Mouse (Mus musculus): Measurements from ENCODE around the gene Bud31.
"Not testable (repeated sequence)": the region's sequence is repeated elsewhere in the genome, so short reads cannot be mapped to it uniquely, and the experiment has no call there.

Bud31 gene

GRCm38 (mm10) chr5:145139571-145140519 lies at the start of gene Bud31, which contains the start of gene Pdap1:
Bud31 (plus strand) TSS chr5:145140362.
Pdap1 (minus strand) TSS chr5:145140238.
- peak; percentile 90 for DNase-seq (ENCODE audit: low read depth, low spot score)

GRCm38 (mm10) chr5:145096195-145096594 lies 44.0 kb upstream of the Bud31 start:
- no peak for DNase-seq (ENCODE audit: low read depth, low spot score)

DNA sequence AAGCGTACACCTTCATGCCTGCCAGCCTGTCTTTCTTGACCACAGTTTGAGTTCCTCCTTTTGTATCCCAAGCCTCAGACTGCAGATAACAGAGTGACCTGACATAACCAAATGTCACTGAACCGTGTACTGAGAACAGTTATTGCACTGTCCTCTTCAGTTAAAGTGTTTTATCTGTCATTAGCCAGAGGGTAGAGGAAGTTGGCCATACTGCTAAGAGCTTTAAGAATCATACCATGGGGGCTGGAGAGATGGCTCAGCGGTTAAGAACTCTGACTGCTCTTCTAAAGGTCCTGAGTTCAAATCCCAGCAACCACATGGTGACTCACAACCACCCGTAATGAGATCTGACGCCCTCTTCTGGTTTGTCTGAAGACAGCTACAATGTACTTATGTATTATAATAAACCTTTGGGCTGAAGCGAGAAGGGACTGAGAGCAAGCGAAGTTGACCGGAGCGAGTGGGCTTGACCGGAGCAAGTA lies 41.8 kb upstream of the Bud31 start:
- DNase-seq (ENCODE audit: low read depth, low spot score) = no peak

DNA sequence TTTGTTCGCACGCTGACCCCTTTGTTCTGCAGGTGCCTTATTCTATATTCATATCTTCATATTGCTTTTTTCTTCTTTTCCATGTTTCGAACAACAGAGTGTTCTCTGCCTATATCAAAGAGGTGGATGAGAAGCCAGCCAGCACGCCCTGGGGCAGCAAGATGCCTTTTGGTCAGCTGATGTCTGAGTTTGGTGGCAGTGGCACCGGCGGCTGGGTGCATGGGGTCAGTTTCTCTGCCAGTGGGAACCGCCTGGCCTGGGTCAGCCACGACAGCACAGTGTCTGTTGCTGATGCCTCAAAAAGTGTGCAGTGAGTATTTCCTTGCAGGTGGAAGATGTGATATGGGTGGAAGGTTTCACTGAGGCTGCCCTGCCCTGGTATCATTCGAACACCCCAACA lies 39.2 kb upstream of the Bud31 start:
- DNase-seq (ENCODE audit: low read depth, low spot score) = no peak

GRCm38 (mm10) chr5:145101451-145101850 lies 38.7 kb upstream of the Bud31 start:
- DNase-seq (ENCODE audit: low read depth, low spot score) = not testable (repeated sequence)

- DNase-seq (ENCODE audit: low read depth, low spot score) = no peak
Measured at GRCm38 (mm10) chr5:145102706-145103105, 37.5 kb upstream of the Bud31 start.

- no peak for DNase-seq (ENCODE audit: low read depth, low spot score)
Measured at GRCm38 (mm10) chr5:145104328-145104727, 35.8 kb upstream of the Bud31 start.

GRCm38 (mm10) chr5:145105694-145106275 lies 34.4 kb upstream of the Bud31 start:
- DNase-seq (ENCODE audit: low read depth, low spot score) = no peak

GRCm38 (mm10) chr5:145110401-145110800 lies 29.8 kb upstream of the Bud31 start:
- no peak for DNase-seq (ENCODE audit: low read depth, low spot score)

GRCm38 (mm10) chr5:145112566-145112965 lies 27.6 kb upstream of the Bud31 start:
- DNase-seq (ENCODE audit: low read depth, low spot score) = no peak

- DNase-seq (ENCODE audit: low read depth, low spot score) = no peak
Measured at GRCm38 (mm10) chr5:145113416-145113815, 26.7 kb upstream of the Bud31 start.

DNA sequence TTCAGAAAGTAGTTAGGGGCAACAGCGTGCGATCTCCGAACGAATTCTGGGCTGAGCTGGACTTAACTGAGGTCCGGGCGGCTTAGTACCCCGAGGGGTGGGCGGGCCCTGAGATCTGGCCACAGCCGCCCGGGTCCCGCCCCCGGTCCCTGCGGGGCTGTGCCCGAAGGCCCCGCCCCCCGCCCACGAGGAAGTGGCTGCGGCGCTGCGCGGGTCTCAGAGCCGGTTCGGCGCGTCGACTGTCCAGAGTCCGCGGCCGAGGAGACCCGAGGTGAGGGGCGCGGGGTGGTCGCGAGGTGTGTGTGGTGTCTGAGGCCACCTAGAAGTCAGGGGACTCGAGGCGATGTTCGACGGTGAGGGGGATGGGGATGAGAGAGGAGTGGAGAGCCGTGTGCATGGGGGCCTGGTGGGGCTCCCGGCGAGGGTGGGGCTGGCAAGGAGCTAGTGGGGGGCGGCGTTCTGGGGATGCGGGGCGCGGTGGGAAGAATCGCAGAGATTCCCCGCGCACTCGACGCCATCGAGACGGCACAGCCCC lies 26.0 kb upstream of the Bud31 start, which contains the start of gene Arpc1b:
TSS of gene Arpc1b (plus strand) at position 145 of the 535 bp plus-strand sequence.
- DNase-seq (ENCODE audit: low read depth, low spot score) = peak; percentile 28

GRCm38 (mm10) chr5:145114606-145115473 lies 25.3 kb upstream of the Bud31 start:
- no peak for DNase-seq (ENCODE audit: low read depth, low spot score)

DNA sequence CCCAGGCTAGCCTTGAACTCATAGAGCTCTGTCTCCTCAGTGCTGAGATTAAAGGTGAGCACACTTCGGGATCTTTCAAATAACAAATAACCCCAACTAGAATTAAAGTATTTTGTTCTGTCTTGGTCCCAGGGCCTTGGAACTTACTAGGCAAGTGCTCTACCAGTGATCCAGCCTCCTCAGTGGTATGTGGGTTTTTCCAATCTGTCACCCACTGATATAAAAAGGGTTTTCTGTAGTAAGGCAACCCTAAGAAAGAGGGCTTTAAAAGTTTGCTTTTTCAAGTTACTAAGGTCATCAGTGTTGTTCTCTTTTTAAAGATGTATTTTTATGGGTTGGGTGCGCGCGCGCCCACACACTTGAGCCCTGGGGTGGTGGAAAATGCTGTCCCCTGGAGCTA lies 24.4 kb upstream of the Bud31 start:
- no peak for DNase-seq (ENCODE audit: low read depth, low spot score)

GRCm38 (mm10) chr5:145116316-145116715 lies 23.8 kb upstream of the Bud31 start:
- no peak for DNase-seq (ENCODE audit: low read depth, low spot score)

- peak; percentile 66 for DNase-seq (ENCODE audit: low read depth, low spot score)
Measured at GRCm38 (mm10) chr5:145116916-145117315, 23.2 kb upstream of the Bud31 start.

GRCm38 (mm10) chr5:145118005-145118404 lies 22.2 kb upstream of the Bud31 start:
- no peak for DNase-seq (ENCODE audit: low read depth, low spot score)

- no peak for DNase-seq (ENCODE audit: low read depth, low spot score)
Measured at GRCm38 (mm10) chr5:145118461-145118860, 21.7 kb upstream of the Bud31 start.

DNA sequence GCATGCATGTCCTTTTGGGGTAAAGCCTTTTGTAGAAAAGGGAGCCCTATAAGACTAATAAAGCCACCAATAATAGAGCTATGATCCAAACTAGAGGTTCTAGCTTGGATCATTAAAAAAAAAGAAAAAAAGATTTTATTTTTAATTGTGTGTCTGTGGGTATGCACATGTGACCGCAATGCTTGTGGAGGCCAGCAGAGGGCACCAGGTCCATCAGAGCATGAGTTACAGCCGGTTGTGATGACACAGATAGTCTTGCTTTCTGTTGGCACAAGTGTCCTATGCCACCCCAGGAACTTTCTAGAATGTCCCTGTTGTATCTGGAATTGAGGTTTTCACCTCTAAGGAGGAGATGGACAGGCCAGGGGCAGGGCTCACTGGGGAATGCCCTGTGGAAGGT lies 20.8 kb upstream of the Bud31 start:
- DNase-seq (ENCODE audit: low read depth, low spot score) = no peak

DNA sequence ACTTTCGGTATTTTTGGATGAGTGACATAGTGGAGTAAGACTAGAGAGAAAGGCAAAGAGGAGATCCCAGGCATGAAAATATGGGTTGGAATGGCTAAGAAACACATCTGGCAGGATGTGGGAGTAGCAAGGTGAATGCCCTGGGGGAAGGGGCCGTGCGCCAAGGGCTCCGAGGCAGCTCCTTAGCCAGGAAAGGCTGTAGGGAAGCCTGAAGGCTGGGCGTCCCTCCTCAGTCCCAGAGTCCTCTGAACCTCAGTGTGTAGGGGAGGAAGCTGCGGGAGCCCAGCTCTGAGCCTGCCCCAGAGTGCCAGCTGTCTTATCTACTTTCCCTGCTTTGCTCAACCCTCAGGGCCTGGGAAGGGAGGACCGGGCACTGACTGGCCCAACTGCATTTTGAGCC lies 19.2 kb upstream of the Bud31 start:
- no peak for DNase-seq (ENCODE audit: low read depth, low spot score)

DNA sequence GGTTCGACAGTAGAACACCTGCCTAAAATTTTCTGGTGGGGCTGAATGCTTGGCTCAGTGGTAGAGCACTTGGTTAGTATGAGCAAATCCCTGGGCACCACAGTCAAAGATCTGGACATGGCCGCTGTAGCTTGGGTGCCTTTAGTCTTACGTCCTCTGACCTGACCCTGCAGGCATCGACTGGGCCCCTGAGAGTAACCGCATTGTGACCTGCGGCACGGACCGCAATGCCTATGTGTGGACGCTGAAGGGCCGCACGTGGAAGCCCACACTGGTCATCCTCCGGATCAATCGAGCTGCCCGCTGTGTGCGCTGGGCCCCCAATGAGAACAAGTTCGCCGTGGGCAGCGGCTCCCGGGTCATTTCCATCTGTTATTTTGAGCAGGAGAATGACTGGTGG lies 16.8 kb upstream of the Bud31 start:
- DNase-seq (ENCODE audit: low read depth, low spot score) = no peak
